ENCODE assay signal across 8 mouse cellular contexts in genomic region chr19:10389391-10390098, GRCm38 (mm10). TPM values are rescaled to one million over a fixed set of nuclear protein-coding genes. Genes with fewer than 3 reads are reported as not detected.
DNase-seq lines count a peak whose midpoint lies in the region; ATAC-seq and TF ChIP-seq lines count a peak whose summit lies in the region.

No protein-coding gene starts in this region.

- peak; percentile 46 for ATAC-seq in kidney, embryonic 16.5 days (ENCODE audit: low FRiP score, low TSS enrichment)
- peak; percentile 35 for ATAC-seq in intestine, postnatal 0 days
- peak; percentile 67 for ATAC-seq in neural tube, embryonic 13.5 days (ENCODE audit: low read depth)

- no peak for DNase-seq in kidney, postnatal 4 days
- DNase-seq in adrenal gland, postnatal 25 days, result peak; percentile 37
- peak; percentile 35 for DNase-seq in forebrain, embryonic 10.5 days (ENCODE audit: extremely low spot score, low spot score)
- DNase-seq in spleen, postnatal 10 days (ENCODE audit: low spot score in 2 of 2), result no peak
- no peak for DNase-seq in B cell, adult 2 months

- under 1% methylated on average over 50 of the region's 54 CpGs for WGBS in kidney, embryonic 16.5 days
- 1% methylated on average over 54 of the region's 54 CpGs for WGBS in forebrain, embryonic 10.5 days
- WGBS in intestine, postnatal 0 days, result under 1% methylated on average over 53 of the region's 54 CpGs
- under 1% methylated on average over 45 of the region's 54 CpGs for WGBS in neural tube, embryonic 13.5 days

- H3K9me3 ChIP-seq in kidney, embryonic 16.5 days (ENCODE audit: low read length), result no peaks in the 10 kb centered on the region
- H3K9me3 ChIP-seq in forebrain, embryonic 10.5 days, result no peaks in the 10 kb centered on the region
- no peaks in the 10 kb centered on the region for H3K9me3 ChIP-seq in intestine, postnatal 0 days (ENCODE audit: control insufficient read depth)
- no peaks in the 10 kb centered on the region for H3K9me3 ChIP-seq in neural tube, embryonic 13.5 days

- peaks cover 8% of the 10 kb centered on the region for H3K4me1 ChIP-seq in kidney, embryonic 16.5 days (ENCODE audit: insufficient read depth, low read length)
- H3K4me1 ChIP-seq in forebrain, embryonic 10.5 days, result peaks cover 57% of the 10 kb centered on the region
- H3K4me1 ChIP-seq in intestine, postnatal 0 days (replicated peaks; ENCODE audit: control insufficient read depth, insufficient read depth, low read length), result no peaks in the 10 kb centered on the region
- H3K4me1 ChIP-seq in neural tube, embryonic 13.5 days (replicated peaks), result peaks cover 45% of the 10 kb centered on the region

- TF ChIP-seq CTCF in intestine, postnatal 0 days (IDR thresholded peaks at IDR 0.05; ENCODE audit: low read depth), result peak; percentile 29

- peak overlapping the region; percentile 58 for H3K4me3 ChIP-seq in kidney, embryonic 16.5 days (ENCODE audit: low read length)
- H3K4me3 ChIP-seq in forebrain, embryonic 10.5 days, result peak overlapping the region; percentile 78
- H3K4me3 ChIP-seq in intestine, postnatal 0 days (ENCODE audit: low read depth, low read length), result peak overlapping the region; percentile 54
- H3K4me3 ChIP-seq in neural tube, embryonic 13.5 days, result peak overlapping the region; percentile 72

- peak overlapping the region; percentile 74 for H3K9ac ChIP-seq in kidney, embryonic 16.5 days (replicated peaks; ENCODE audit: low read length)
- peak overlapping the region; percentile 53 for H3K9ac ChIP-seq in intestine, postnatal 0 days (ENCODE audit: low read depth, low read length)
- peak overlapping the region; percentile 87 for H3K9ac ChIP-seq in neural tube, embryonic 13.5 days

- peaks cover 17% of the 10 kb centered on the region for H3K27me3 ChIP-seq in kidney, embryonic 16.5 days (ENCODE audit: insufficient read depth, low read length)
- peaks cover 63% of the 10 kb centered on the region for H3K27me3 ChIP-seq in forebrain, embryonic 10.5 days (ENCODE audit: poor library complexity, severe bottlenecking)
- H3K27me3 ChIP-seq in intestine, postnatal 0 days (replicated peaks; ENCODE audit: control insufficient read depth, insufficient read depth, low read length), result peaks cover 19% of the 10 kb centered on the region; the same call in 1 of the 2 replicates
- H3K27me3 ChIP-seq in neural tube, embryonic 13.5 days, result peaks cover 34% of the 10 kb centered on the region

- H3K27ac ChIP-seq in kidney, embryonic 16.5 days (ENCODE audit: low read length), result no peak overlapping the region
- peak overlapping the region; percentile 86 for H3K27ac ChIP-seq in forebrain, embryonic 10.5 days
- H3K27ac ChIP-seq in intestine, postnatal 0 days (ENCODE audit: low read depth, low read length), result no peak overlapping the region
- H3K27ac ChIP-seq in neural tube, embryonic 13.5 days (replicated peaks), result peak overlapping the region; percentile 71

- peak overlapping the region; percentile 91 for H3K4me2 ChIP-seq in kidney, embryonic 16.5 days (replicated peaks; ENCODE audit: low read depth, low read length)
- peak overlapping the region; percentile 97 for H3K4me2 ChIP-seq in intestine, postnatal 0 days (replicated peaks; ENCODE audit: low read depth)
- peak overlapping the region; percentile 71 for H3K4me2 ChIP-seq in neural tube, embryonic 13.5 days

- no peaks in the 10 kb centered on the region for H3K36me3 ChIP-seq in kidney, embryonic 16.5 days (ENCODE audit: insufficient read depth, low read length)
- H3K36me3 ChIP-seq in forebrain, embryonic 10.5 days (replicated peaks), result no peaks in the 10 kb centered on the region
- no peaks in the 10 kb centered on the region for H3K36me3 ChIP-seq in intestine, postnatal 0 days (ENCODE audit: control insufficient read depth, insufficient read depth)
- H3K36me3 ChIP-seq in neural tube, embryonic 13.5 days, result no peaks in the 10 kb centered on the region

RNA-seq across cellular contexts. Expression of gene Syt7, which starts 0.7 kb away (rescaled TPM):
- 0.96 and 1.6 TPM in 2 replicates for polyA plus RNA-seq in kidney, embryonic 16.5 days (2015; fragmentation: Nextera tagmentation; extraction: Ambion mirVana)
- total RNA-seq in adrenal gland, postnatal 25 days (2021), result 21.6 and 27.9 TPM in 2 replicates
- polyA plus RNA-seq in forebrain, embryonic 10.5 days (2016; fragmentation: Nextera tagmentation; extraction: Ambion mirVana), result 0.77 and 2.6 TPM in 2 replicates
- 1.9 TPM in 2 replicates for polyA plus RNA-seq in intestine, postnatal 0 days (2015; fragmentation: Nextera tagmentation; extraction: Ambion mirVana)
- 9.6 and 10.7 TPM in 2 replicates for polyA plus RNA-seq in neural tube, embryonic 13.5 days (2015; fragmentation: Nextera tagmentation; extraction: Ambion mirVana)

Comparison
In these comparisons a context has a peak if more than half of its experiments do, and no peak if none do; other contexts are left out.
1. H3K27ac ChIP-seq: peak in forebrain, embryonic 10.5 days (single experiment) and neural tube, embryonic 13.5 days (single experiment); none in kidney, embryonic 16.5 days (single experiment) and intestine, postnatal 0 days (single experiment).
2. DNase-seq: peak in adrenal gland, postnatal 25 days (single experiment) and forebrain, embryonic 10.5 days (single experiment); none in kidney, postnatal 4 days (0 of 2), spleen, postnatal 10 days (0 of 2) and B cell, adult 2 months (0 of 2).
3. Peak in every context shown above with its lines, with median percentiles within 50 percentile points of each other: ATAC-seq, H3K4me2 ChIP-seq, H3K4me3 ChIP-seq and H3K9ac ChIP-seq.